Mouse (Mus musculus) megakaryocyte progenitor cell, adult 5-6 weeks (primary cell): ENCODE results near the gene BC025920. TPM values are rescaled to one million over a fixed set of nuclear protein-coding genes. Genes with fewer than 3 reads are reported as not detected.
A peak's percentile ranks its signal among the peaks of the same experiment; 100 is the strongest.

Source experiments
- ATAC-seq: replicated peaks from 2 replicates; pipeline ENCODE4 v1.8.0; 2016; ENCODE audit warnings: mild to moderate bottlenecking, moderate TSS enrichment, inconsistent platforms; ENCODE audit not compliant: poor library complexity
- total RNA-seq, 2 experiments: library from RNA; stranded (forward) in 1 of 2; stranded (reverse) in 1 of 2; fragments of 157-497, 149-512 nt in 1 of 2; fragments of 200-1000 nt in 1 of 2; gene quantifications; 2 replicates each; pipeline versions ENCODE4 v1.2.3 to v1.2.4; 2015 to 2017

Gene BC025920
- total RNA-seq, 2 experiments from 2014 or later: 1.2 to 3.1 TPM

DNA sequence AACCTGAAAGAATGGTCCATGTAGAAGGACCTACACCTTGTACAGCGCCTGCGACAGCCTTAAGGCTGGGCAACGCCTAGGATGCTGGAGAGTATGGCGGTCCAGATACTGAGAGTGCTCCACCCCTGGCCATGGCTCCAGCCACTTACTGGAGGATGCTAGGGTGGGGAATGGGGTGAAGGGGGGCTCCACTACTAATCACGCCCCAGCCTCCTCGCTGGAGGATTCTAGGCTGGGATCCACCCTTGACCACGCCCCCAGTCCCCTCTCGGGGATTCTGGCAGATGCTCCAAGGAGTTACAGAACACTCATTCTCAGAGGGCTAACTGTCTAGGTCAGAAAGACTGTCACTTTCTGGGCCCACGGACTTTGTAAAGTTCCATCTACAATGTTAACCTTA is 33.1 kb upstream of the BC025920 start:
- ATAC-seq: no peak

GRCm38 (mm10) chr10:81574081-81575056 is 31.7 kb upstream of the BC025920 start, which contains the start of gene Tle2:
Gene Tle2 (plus strand): TSS chr10:81574561.
- ATAC-seq: no peak

DNA sequence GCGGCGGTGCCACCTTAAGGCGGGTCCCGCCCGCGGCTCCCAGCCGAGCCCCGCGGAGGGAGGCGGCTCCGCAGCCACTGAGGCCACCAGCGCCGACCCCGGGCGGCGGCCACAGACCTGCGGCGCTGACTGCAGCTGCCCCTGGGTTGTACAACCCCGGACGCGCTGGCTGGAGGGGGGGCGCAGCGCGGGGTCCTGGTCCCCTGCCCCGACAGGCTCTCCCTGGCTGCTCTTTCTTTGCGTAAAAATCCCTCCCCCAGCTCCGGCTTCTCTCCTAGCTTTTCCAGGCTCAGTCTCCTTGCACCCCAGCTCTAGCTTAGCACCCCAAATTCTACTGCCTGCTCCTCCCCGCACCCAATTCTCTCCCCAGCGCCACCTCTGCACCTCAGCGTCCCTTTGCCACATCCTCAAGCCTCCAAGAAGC is 30.9 kb upstream of the BC025920 start:
- no peak for ATAC-seq

GRCm38 (mm10) chr10:81575695-81576094 is 30.4 kb upstream of the BC025920 start:
- no peak for ATAC-seq

DNA sequence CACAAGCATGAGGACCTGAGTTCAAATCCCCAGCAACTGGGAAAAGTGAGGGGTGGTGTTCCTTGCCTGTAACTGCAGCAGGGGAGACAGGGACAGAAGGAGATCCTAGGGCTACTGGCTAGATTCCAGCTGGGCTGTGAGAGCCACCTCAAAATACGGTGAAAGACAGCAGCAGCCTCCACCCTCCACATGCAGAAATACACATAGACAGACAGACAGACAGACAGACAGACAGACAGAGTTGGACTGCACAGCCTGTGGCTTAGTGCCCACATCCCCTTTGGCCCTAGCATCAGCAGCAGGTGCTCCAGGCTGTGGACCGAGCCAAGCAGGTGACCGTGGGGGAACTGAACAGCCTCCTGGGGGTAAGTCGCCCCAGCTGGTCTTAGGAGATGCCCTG is 26.1 kb upstream of the BC025920 start:
- ATAC-seq: peak; percentile 5; the same call in 1 of the 2 replicates

GRCm38 (mm10) chr10:81580441-81581070 is 25.5 kb upstream of the BC025920 start:
- ATAC-seq: peak; percentile 81

DNA sequence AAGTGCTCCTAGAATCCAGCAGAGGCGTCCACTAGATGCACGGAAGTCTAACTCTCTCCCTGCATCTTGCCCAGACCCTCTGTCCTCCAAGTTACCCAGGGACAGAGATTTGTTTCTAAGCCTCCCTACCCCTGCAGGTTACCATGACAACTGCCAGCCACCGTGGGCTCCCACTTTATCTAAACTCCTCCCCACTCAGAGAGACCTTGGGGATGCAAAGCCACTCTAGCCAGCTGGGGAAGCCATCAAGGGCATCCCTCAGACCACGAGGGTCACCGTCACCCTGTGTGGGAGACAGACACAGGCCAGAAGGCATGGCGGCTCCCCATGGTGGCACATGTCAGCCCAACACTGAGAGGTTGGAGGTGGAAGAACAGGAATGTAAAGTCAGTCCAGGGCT is 22.7 kb upstream of the BC025920 start:
- ATAC-seq: no peak

DNA sequence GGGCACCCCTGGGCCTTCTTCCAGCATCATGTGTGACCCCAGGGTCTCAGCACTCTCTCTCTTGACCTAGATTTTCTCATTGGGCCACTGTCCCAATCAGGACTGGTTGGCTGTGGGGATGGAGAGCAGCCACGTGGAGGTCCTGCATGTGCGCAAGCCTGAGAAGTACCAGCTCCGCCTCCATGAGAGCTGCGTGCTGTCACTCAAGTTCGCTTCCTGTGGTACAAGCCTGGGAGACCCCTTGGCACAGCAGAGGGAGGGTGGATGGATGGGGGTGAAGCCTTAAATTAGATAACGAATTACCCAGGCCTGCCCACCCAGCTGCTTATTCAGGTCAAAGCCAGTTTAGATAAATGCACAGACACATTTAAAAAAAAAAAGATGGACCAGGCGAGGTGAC is 17.3 kb upstream of the BC025920 start:
- no peak; the same call in 1 of the 2 replicates for ATAC-seq

DNA sequence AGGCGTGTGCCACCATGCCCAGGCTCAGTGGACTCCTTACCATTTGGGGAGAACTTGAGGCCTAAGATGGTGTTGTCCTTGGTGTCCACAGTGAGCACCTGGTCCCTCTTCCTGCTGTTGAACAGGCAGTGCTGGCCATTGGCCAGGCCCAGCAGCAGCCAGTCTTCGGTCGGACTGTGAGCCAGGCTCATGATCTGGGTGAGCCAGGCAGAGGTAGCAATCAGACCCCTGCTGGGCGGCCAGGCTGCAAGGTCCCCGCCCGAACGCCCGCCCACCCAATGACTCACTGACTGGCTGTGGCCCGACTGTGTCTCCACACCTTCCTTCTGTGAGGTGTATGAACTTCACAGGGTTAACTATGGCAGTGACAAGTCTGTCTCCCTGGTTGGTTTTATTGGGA is 14.2 kb upstream of the BC025920 start:
- no peak for ATAC-seq

- no peak for ATAC-seq
Observed at GRCm38 (mm10) chr10:81592631-81593030, 13.4 kb upstream of the BC025920 start.

- ATAC-seq: no peak
Observed at GRCm38 (mm10) chr10:81593223-81593622, 12.8 kb upstream of the BC025920 start.

- ATAC-seq: no peak
Observed at GRCm38 (mm10) chr10:81593935-81594334, 12.1 kb upstream of the BC025920 start.

DNA sequence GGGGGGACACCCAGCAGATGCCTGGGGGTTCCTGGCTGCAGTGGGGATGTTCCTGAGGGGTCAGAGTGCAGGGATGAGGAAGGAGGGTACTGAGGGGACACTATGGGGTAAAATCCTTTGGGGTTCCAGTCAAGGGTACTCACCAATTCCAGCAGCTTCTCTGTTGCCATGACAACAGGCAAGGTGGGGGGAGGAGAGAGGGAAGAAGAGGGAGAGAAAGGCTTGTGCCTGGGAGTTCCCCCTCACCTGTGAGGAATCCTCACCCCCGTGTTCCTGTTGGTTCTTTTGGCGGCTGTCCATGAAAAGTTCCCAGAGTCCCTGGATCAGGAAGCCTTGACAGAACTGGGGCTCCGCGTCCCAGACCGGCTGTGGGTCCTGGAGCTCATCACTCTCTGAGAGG is 10.5 kb upstream of the BC025920 start:
- ATAC-seq: no peak

DNA sequence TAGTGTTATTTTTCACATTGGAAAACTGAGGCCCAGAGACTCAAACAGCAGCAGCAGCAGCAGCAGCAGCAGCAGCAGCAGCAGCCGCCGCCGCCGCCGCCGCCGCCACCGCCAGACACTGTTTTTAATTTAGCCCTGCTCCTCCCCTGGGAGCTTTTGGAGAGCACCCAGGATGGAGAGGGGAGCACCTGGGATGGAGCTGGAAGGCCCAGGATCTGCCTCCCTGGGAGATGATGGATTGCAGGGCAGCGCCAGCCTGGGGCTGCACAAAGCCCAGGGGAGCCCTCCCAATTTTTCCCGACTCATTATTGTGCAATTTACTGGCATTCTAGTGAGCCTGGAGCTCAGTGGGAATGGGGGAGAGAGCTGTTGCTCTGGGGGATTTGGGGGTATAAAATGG is 9.5 kb upstream of the BC025920 start:
- ATAC-seq: no peak

GRCm38 (mm10) chr10:81597137-81597950 is 8.7 kb upstream of the BC025920 start:
- ATAC-seq: peak; percentile 47

DNA sequence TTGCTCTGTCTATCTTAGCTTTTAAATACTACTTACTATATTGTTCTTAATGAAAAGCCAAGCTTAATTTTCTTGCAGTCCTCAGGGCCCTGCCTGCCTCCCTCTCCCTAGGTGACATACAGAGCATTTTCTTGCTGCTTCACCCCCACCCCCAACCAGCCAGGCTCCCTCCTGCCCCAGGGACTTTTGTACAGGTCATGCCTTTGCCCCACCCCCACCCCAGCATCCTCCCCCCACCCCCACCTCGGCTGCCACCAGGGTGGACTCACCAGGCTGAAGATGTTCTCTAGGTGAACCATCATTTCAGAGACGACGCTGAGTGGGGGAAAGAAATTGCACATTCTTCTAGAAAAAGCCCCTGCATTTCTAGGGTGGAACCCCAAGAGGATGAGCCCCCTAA is 7.7 kb upstream of the BC025920 start:
- ATAC-seq: no peak

GRCm38 (mm10) chr10:81598871-81599270 is 7.2 kb upstream of the BC025920 start:
- ATAC-seq: no peak

- no peak for ATAC-seq
Observed at GRCm38 (mm10) chr10:81599630-81600029, 6.4 kb upstream of the BC025920 start.

DNA sequence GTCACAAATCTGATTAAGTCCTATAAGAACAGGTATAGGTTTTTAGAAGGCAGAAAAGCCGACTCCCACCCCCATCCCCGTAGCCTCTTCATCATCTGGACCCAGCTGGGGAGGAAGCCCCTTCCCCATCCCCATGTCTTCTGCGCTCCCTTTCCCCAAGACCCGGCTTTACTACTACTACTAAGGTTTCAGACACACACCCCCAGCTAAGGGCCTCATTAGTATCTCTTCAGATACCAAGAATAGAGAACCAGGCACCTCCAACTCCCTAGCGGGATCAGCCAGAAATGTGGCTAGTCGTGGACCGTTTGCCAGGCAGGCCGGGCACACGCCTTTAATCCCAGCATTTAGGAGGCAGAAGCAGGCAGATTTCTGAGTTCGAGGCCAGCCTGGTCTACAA is 6.0 kb upstream of the BC025920 start:
- no peak for ATAC-seq

DNA sequence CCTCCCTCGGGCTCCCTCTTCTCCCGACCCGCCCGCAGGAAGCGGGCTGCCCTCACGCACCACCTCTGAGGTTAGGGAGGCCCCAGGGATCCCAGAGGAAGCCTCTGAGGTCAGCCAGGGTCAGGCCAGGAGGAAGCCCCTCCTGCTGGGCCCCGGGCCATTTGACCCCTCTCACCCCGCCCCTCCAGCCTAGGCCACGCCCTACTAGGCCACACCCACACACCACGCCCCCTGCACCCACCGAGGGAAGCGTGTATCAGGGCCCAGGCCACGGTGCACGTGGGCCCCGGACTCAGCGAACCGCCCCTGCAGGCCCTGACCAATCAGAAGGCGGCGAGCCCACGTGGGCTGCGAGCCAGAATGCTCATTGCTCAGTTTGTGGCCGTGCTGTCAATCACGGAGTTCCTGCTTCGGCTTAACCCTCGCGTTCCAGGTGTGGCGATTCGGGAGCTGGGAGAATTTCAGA is 5.3 kb upstream of the BC025920 start, which contains the start of gene Tle6:
TSS of gene Tle6 (minus strand) at position 336 of the 466 bp plus-strand sequence.
- ATAC-seq: peak; percentile 70

GRCm38 (mm10) chr10:81601396-81601905 is 4.6 kb upstream of the BC025920 start:
- no peak for ATAC-seq
